Mouse (Mus musculus): ENCODE measurements around the gene Cd70.

DNA sequence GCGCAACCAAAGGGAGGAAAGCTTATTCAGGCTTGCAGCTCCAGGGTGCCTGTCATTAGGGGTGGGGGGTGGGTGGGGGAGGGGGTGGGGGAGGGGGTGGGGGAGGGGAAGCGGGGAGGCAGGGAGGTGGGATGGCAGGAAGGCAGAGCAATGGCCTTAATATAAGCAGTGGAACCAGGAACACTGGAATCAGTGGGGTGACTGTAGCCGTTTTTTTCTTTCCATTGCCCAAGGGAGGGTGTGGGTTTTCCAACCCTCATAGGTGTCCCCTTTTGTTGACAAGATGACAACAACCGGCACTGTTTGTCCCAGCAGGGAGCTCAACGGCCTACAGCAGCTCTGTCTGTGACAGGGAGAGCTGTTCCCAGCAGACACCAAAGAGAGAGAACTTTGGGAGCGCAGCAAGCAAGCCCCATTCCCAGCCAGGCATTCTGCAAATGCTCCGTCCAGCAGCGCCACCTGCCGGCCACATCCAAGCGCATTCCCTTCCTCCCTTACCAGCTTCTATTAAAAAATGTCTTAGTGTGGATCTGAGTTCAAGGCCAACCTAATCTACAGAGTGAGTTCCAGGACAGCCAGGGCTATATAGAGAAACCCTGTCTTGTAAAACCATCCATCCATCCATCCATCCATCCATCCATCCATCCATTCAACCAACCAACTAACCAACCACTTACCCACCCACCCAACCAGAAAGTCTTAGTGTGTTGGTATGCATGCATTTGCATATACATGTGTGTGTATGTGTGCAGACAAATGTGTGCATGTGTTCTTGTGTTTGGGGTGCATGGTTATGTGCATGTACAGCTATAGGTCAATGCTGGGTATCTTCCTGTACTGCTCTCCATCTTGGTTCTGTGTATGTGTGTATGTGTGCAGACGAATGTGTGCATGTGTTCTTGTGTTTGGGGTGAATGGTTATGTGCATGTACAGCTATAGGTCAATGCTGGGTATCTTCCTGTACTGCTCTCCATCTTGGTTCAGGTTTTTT lies 17.5 kb upstream of the Cd70 start:
- TF ChIP-seq POLR2A (IDR thresholded peaks at IDR 0.05; ENCODE audit: extremely low read depth, insufficient read depth, low read length): no peak
- TF ChIP-seq CTCF (IDR thresholded peaks at IDR 0.05; ENCODE audit: low read depth, low read length): peak; percentile 97
